Mouse (Mus musculus) midbrain, postnatal 0 days (tissue): Measurements from ENCODE around the gene Atg9b. TPM values are rescaled to one million over a fixed set of nuclear protein-coding genes. Genes with fewer than 3 reads are reported as not detected.

Experiments used
- ATAC-seq: fragments of 200-750 bp; cut with Nextera tagmentation; 2 replicates; pipeline ENCODE4 v1.8.0; 2017; ENCODE audit warnings: moderate number of reproducible peaks, mild to moderate bottlenecking, moderate TSS enrichment, moderate library complexity; ENCODE audit not compliant: low FRiP score
- DNase-seq: peaks from one replicate; pipeline ENCODE4 v3.0.0-alpha.2; 2015; ENCODE audit warnings: low spot score
- H3K27ac ChIP-seq: fragments of 300-500 bp; sonication (generic); 2 replicates; pipeline ENCODE4 v1.5.1; 2014; ENCODE audit warnings: low read depth, mild to moderate bottlenecking, low read length, mixed read lengths
- H3K27me3 ChIP-seq: fragments of 300-500 bp; sonication (generic); 2 replicates; pipeline ENCODE4 v1.6.1; 2014; ENCODE audit warnings: low read length, control low read depth, mixed read lengths; ENCODE audit not compliant: insufficient read depth
- H3K36me3 ChIP-seq: fragments of 300-500 bp; sonication (generic); 2 replicates; pipeline ENCODE4 v1.6.1; 2014; ENCODE audit warnings: low read length, control low read depth, mixed read lengths; ENCODE audit not compliant: insufficient read depth
- H3K4me1 ChIP-seq: fragments of 300-500 bp; sonication (generic); 2 replicates; pipeline ENCODE4 v1.6.1; 2014; ENCODE audit warnings: mild to moderate bottlenecking, control low read depth, antibody characterized with exemption, low read length, mixed read lengths; ENCODE audit not compliant: insufficient read depth
- H3K4me2 ChIP-seq: fragments of 300-500 bp; sonication (generic); 2 replicates; pipeline ENCODE4 v1.6.1; 2014; ENCODE audit warnings: low read depth, mild to moderate bottlenecking, low read length, mixed read lengths; ENCODE audit not compliant: poor library complexity, severe bottlenecking
- H3K4me3 ChIP-seq: fragments of 300-500 bp; sonication (generic); 2 replicates; pipeline ENCODE4 v1.5.1; 2014; ENCODE audit warnings: low read depth, mild to moderate bottlenecking, low read length, moderate library complexity
- H3K9ac ChIP-seq: fragments of 300-500 bp; sonication (generic); replicated peaks from 2 replicates; pipeline ENCODE4 v1.6.1; 2014; ENCODE audit warnings: mild to moderate bottlenecking, low read length, moderate library complexity, mixed read lengths; ENCODE audit not compliant: poor library complexity, severe bottlenecking
- H3K9me3 ChIP-seq: fragments of 300-500 bp; sonication (generic); 2 replicates; pipeline ENCODE4 v1.6.1; 2016; ENCODE audit warnings: low read length, control low read depth
- CTCF ChIP-seq: IDR thresholded peaks from 2 replicates; pipeline ENCODE4 v1.5.1; 2016; ENCODE audit warnings: antibody characterized with exemption, mild to moderate bottlenecking
- whole genome bisulfite sequencing: fragments of 180-500 bp; shearing (Covaris S2); extraction: QIAGEN DNeasy Blood & Tissue Kit; methylation state at CpG from one replicate; pipeline ENCODE4 v1.1.7; 2014; 5-methylcytosine and 5-hydroxymethylcytosine counted together
- polyA plus RNA-seq: library from polyadenylated mRNA; unstranded; fragments of >200 nt; fragmentation: Nextera tagmentation; extraction: Ambion mirVana; gene quantifications from 2 replicates; pipeline ENCODE4 v1.2.1, GENCODE M21; 2015
- total RNA-seq: library from RNA; depleted of rRNA; stranded (reverse); fragments of >200 nt; gene quantifications from 2 replicates; pipeline ENCODE4 v1.2.3, GENCODE M21; 2014; rRNA removed

Atg9b gene
- total and polyA plus RNA-seq, 2 experiments from 2014 or later, result 5.3 to 6.7 TPM

DNA sequence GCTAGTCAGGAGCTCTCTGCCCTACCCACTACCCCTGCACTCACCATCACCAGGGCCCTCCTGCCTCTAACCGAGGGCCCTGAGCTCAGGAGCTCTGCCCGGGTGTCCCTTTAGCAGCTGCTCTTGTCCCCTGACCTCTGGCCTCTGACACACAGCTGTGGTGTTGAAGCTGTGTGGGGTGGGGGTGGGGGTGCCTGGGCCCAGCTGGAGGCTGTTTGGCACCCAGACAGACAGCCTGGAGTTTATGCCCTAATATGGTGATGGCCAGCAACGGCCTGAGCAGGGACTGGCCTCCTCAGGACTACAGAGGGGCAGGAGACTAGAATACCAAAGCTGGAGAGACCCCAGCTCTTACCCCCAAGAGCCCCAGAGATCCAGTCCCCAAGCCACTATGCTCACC is 57.2 kb downstream of the Atg9b start:
- peaks cover 45% of the 10 kb centered on the region for H3K36me3 ChIP-seq
- no peak for TF ChIP-seq CTCF
- H3K9ac ChIP-seq, result no peak overlapping the region
- peaks cover 4% of the 10 kb centered on the region; the same call in 1 of the 2 replicates for H3K4me1 ChIP-seq
- no peak overlapping the region for H3K4me2 ChIP-seq
- no peak for DNase-seq
- no peaks in the 10 kb centered on the region for H3K27me3 ChIP-seq
- no peak for ATAC-seq
- H3K9me3 ChIP-seq, result no peaks in the 10 kb centered on the region
- no peak overlapping the region for H3K27ac ChIP-seq
- no peak overlapping the region for H3K4me3 ChIP-seq
- 50% methylated on average over 3 of the region's 3 CpGs for WGBS

Other genes with a start within 250 kb of the Atg9b start
- 10.6 and 14.0 TPM in 2 replicates for gene Nupl2, start 227.2 kb downstream of the Atg9b start, total RNA-seq
- 9.0 and 9.4 TPM in 2 replicates for gene Nupl2, start 227.2 kb downstream of the Atg9b start, polyA plus RNA-seq
- gene Kcnh2, start 40.5 kb downstream of the Atg9b start, total RNA-seq, result 46.9 and 60.2 TPM in 2 replicates
- 10.1 and 11.1 TPM in 2 replicates for gene Kcnh2, start 40.5 kb downstream of the Atg9b start, polyA plus RNA-seq
- gene Nos3, start 27.3 kb downstream of the Atg9b start, total RNA-seq, result 11.0 and 14.2 TPM in 2 replicates
- gene Nos3, start 27.3 kb downstream of the Atg9b start, polyA plus RNA-seq, result 7.0 and 7.5 TPM in 2 replicates
- gene Abcb8, start 1.5 kb upstream of the Atg9b start, total RNA-seq, result 65.8 and 71.7 TPM in 2 replicates
- gene Abcb8, start 1.5 kb upstream of the Atg9b start, polyA plus RNA-seq, result 42.4 and 51.6 TPM in 2 replicates
- 0.05 TPM in 1 of 2 replicates, not detected in the other for gene Asic3, start 21.2 kb upstream of the Atg9b start, total RNA-seq
- gene Asic3, start 21.2 kb upstream of the Atg9b start, polyA plus RNA-seq, result 0.29 and 0.59 TPM in 2 replicates
- 96.5 and 104 TPM in 2 replicates for gene Cdk5, start 31.4 kb upstream of the Atg9b start, total RNA-seq
- gene Cdk5, start 31.4 kb upstream of the Atg9b start, polyA plus RNA-seq, result 168 and 182 TPM in 2 replicates
- 35.7 and 42.1 TPM in 2 replicates for gene Slc4a2, start 31.7 kb upstream of the Atg9b start, total RNA-seq
- 11.5 and 11.8 TPM in 2 replicates for gene Slc4a2, start 31.7 kb upstream of the Atg9b start, polyA plus RNA-seq
- 139 and 174 TPM in 2 replicates for gene Fastk, start 53.1 kb upstream of the Atg9b start, total RNA-seq
- 97.9 and 109 TPM in 2 replicates for gene Fastk, start 53.1 kb upstream of the Atg9b start, polyA plus RNA-seq
- gene Tmub1, start 55.7 kb upstream of the Atg9b start, total RNA-seq, result 52.1 and 91.5 TPM in 2 replicates
- gene Tmub1, start 55.7 kb upstream of the Atg9b start, polyA plus RNA-seq, result 65.3 and 65.5 TPM in 2 replicates
- gene Agap3, start 60.0 kb upstream of the Atg9b start, total RNA-seq, result 239 and 282 TPM in 2 replicates
- 116 and 120 TPM in 2 replicates for gene Agap3, start 60.0 kb upstream of the Atg9b start, polyA plus RNA-seq
- gene Gbx1, start 135.1 kb upstream of the Atg9b start, total RNA-seq, result 0.33 TPM in 1 of 2 replicates, not detected in the other
- gene Gbx1, start 135.1 kb upstream of the Atg9b start, polyA plus RNA-seq, result 0.09 and 0.12 TPM in 2 replicates
- gene Asb10, start 148.8 kb upstream of the Atg9b start, total RNA-seq, result 1.2 TPM in 1 of 2 replicates, not detected in the other
- gene Asb10, start 148.8 kb upstream of the Atg9b start, polyA plus RNA-seq, result 0.31 and 0.39 TPM in 2 replicates
- not detected in 2 replicates for gene 4931409K22Rik, start 164.7 kb upstream of the Atg9b start, total RNA-seq
- not detected in 2 replicates for gene 4931409K22Rik, start 164.7 kb upstream of the Atg9b start, polyA plus RNA-seq
- 55.9 and 57.0 TPM in 2 replicates for gene Abcf2, start 185.3 kb upstream of the Atg9b start, total RNA-seq
- 58.2 and 62.3 TPM in 2 replicates for gene Abcf2, start 185.3 kb upstream of the Atg9b start, polyA plus RNA-seq
- 31.3 and 32.8 TPM in 2 replicates for gene Chpf2, start 194.6 kb upstream of the Atg9b start, total RNA-seq
- 25.5 and 26.3 TPM in 2 replicates for gene Chpf2, start 194.6 kb upstream of the Atg9b start, polyA plus RNA-seq
- gene Smarcd3, start 232.3 kb upstream of the Atg9b start, total RNA-seq, result 279 and 347 TPM in 2 replicates
- gene Smarcd3, start 232.3 kb upstream of the Atg9b start, polyA plus RNA-seq, result 187 and 189 TPM in 2 replicates